Mouse (Mus musculus): ENCODE results near the gene Zfp85.

GRCm38 (mm10) chr13:67723848-67724479 is 31.1 kb downstream of the Zfp85 start:
- TF ChIP-seq CTCF (IDR thresholded peaks at IDR 0.05; ENCODE audit: low read depth, low read length) (no peak), POLR2A (IDR thresholded peaks at IDR 0.05; ENCODE audit: insufficient read depth, low read length) (peak; percentile 50)
